Mouse (Mus musculus) layer of hippocampus, adult 8-10 months (tissue): ENCODE data around the gene Gas2. TPM values are rescaled to one million over a fixed set of nuclear protein-coding genes. Genes with fewer than 3 reads are reported as not detected.

Source experiments
- DNase-seq, 2 experiments: peaks; one replicate each; pipeline ENCODE4 v3.0.0; 2022; ENCODE audit warnings: low spot score in 2 of 2
- total RNA-seq, 4 experiments: library from RNA; stranded (reverse); gene quantifications; 2 replicates each; pipeline ENCODE4 v1.2.4; 2022

The Gas2 gene
- total RNA-seq, 4 experiments from 2014 or later, result 21.7 to 32.5 (median 25.7) TPM

GRCm38 (mm10) chr7:51964681-51965080, 102.9 kb downstream of the Gas2 start:
- DNase-seq, result peak; percentile 13 to 22

DNA sequence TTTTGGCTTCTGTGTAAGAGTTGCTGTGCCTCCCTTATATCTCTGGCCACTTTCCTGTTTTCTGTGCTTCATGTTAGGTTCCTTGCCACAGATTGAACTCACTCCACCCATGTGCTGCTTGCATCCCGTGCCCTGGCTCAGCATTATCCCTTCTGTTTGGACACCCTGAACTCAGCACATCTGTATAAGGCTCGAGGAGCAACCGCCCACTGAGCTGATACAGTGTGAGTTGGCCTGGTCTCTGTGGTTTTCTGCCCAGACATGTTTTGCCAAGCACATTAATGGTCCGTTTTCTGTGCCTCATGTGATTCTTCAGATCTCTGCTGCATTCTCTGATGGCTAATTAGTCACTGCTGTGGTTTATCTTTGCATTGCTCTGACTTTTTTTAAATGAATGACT, 105.8 kb downstream of the Gas2 start:
- DNase-seq, result no peak

GRCm38 (mm10) chr7:51969379-51969778, 107.6 kb downstream of the Gas2 start:
- no peak for DNase-seq

- DNase-seq, result peak; percentile 26 to 63
These were observed 110.5 kb downstream of the Gas2 start for GRCm38 (mm10) chr7:51972252-51972855.

GRCm38 (mm10) chr7:51973091-51973490, 111.3 kb downstream of the Gas2 start:
- no peak for DNase-seq

GRCm38 (mm10) chr7:51973526-51973925, 111.7 kb downstream of the Gas2 start:
- DNase-seq, result no peak

DNA sequence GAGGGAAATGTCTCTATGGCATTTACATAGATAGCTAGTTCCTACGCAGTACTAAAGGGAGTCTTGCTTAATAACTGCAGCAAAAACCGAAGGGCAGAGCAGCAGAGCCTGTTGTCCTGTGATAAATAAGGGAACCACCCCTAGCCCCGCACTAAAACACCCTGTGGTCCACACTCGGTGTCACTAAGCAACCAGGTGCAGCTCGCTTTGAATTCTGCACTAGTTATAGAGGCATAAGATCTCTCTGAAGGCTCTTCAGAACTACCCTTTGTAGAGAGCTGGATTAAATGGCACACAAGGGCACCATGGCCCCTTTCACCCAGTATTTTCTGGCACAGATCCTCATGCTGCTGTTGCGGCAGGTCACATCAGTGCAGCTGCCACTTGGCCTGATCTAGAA, 113.4 kb downstream of the Gas2 start:
- no peak for DNase-seq

DNA sequence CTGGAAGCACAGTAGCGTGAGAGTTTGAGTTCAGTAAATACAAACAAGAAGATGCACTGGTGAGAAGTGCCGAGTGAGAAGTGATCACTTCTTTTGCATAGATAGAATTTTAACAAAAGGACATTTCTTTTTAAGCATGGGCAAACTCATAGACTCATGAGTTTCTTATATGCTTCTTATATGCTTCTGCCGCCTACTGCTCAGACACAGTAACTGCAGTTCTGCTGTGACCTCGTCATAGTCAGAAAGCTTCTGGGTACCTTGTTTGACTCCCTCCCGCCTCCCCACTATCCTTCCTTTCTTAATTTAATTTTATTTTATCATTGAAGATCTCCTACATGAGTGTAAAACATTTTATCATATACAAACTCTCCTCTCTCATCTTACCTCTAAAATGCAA, 117.5 kb downstream of the Gas2 start:
- no peak for DNase-seq

- no peak for DNase-seq
These were observed 120.5 kb downstream of the Gas2 start for GRCm38 (mm10) chr7:51982303-51982702.

- peak in 1 of 2 experiments; percentile 30 for DNase-seq
These were observed 123.9 kb downstream of the Gas2 start for GRCm38 (mm10) chr7:51985763-51986162.

- no peak for DNase-seq
These were observed 125.1 kb downstream of the Gas2 start for GRCm38 (mm10) chr7:51986909-51987308.

DNA sequence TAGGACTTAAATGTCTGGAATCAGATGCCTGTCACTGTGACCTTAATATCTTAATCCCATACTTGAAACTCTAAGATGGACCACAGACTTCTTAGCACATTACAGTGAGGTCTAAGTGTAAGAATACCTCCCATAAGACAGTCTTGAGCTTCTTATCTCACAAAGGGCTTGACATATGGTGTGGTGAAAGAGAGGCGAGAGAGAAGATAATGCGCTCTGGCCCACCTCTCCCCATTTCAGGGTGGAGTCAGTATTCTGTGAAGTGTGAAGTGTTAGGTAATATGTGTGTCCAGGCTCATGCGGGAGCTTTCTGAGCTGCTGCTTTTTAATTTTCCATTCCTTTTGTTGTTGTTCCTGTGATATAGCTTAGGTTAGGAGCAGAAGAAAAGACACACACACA, 129.2 kb downstream of the Gas2 start:
- no peak for DNase-seq

DNA sequence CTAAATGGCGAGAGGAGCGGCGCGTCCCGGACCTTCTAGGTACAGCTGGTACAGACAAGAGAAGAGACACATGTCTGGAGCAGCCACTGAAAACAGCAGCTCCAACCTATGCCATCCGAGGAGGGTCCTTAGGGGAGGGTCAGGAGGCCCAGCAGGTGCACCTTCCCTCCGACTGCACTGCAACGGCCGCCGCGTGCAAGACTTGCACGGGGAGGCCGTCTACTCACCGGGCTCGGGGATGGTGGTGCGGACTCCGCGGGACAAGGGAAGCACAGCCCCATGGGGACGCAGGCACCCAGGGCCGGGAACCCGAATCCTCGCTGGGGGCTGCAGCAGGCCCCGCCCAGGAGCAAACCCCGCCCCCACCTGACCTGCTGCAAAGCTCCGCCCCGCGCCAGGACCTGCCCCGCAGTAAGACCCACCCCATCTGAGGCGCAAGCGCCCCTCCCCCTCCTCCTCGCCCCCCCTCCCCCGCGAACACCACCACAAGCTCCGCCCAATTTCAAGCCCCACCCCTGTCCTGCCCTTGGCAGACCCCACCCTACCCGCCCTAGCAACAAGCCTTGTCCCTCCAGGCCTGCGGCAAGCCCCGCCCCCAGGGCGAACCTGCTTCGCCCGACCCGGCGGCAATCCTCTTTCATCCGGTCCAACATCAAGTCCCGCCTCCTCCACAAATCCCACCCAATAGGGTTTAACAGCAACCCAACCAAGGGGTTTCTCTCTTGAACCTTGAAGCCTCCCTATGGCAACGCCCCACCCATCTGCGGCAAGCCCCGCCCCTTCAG, 143.9 kb downstream of the Gas2 start, which contains the start of gene Svip:
TSS of gene Svip (minus strand) at position 508 of the 785 bp plus-strand sequence.
- DNase-seq, result peak; percentile 94 to 98

DNA sequence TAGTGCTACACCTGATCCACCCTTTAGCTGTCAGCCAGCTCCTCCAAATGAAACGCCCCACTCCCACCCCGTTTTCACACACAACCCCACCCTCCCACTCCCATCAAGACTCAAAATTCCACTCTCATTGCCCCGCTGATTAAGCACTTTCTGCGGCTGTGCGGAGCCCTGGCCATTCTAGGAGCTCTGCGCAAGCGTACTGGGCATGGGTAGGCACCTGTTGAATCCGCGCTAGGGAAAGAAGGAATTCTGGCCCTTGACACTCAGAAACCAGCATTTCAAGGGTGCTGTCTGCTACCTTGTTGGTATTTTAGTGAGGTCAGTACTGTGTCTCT, 144.4 kb downstream of the Gas2 start:
- DNase-seq, result no peak

- no peak for DNase-seq
These were observed 145.3 kb downstream of the Gas2 start for GRCm38 (mm10) chr7:52007138-52007537.

- DNase-seq, result no peak
These were observed 151.6 kb downstream of the Gas2 start for GRCm38 (mm10) chr7:52013457-52013856.

DNA sequence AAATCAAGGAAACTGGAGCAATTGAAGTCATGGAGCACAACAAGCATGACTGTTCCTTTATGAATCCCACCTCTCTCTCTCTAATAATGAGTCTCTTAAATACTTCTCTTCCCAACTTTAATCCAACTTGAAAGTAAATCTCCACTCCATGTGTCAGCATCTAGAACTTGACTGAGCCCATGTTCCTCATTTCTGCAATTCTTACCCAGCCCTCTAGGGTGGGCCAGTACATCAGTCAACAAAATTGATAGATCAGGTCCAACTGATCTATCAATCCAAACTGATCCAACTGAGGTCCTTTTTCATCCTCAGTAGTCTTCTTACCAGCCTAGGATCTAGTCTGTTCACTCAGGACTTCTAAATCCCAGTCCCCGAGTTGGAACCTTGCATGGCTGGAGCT, 153.4 kb downstream of the Gas2 start:
- DNase-seq, result no peak

DNA sequence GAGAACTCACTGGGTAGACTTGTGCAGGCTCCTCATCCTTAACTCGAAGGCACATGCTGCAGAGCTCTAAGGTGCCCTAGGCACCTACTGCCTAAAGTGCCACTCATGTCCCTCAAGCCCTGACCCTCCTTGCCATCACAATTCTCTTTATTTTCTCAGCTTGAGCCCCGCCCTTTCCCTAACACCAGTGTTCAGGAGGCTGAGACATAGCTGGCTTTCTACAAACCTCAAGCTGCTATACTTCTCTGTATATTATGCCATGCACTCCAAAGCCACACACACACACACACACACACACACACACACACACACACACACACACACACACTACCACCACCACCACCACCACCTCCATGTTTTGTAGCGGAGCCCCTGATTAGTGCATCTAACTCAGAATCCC, 153.8 kb downstream of the Gas2 start, which contains the start of gene 1700015G11Rik:
TSS of gene 1700015G11Rik (minus strand) at position 101 of the 400 bp plus-strand sequence.
- no peak for DNase-seq

GRCm38 (mm10) chr7:52022039-52022438, 160.2 kb downstream of the Gas2 start:
- DNase-seq, result no peak

DNA sequence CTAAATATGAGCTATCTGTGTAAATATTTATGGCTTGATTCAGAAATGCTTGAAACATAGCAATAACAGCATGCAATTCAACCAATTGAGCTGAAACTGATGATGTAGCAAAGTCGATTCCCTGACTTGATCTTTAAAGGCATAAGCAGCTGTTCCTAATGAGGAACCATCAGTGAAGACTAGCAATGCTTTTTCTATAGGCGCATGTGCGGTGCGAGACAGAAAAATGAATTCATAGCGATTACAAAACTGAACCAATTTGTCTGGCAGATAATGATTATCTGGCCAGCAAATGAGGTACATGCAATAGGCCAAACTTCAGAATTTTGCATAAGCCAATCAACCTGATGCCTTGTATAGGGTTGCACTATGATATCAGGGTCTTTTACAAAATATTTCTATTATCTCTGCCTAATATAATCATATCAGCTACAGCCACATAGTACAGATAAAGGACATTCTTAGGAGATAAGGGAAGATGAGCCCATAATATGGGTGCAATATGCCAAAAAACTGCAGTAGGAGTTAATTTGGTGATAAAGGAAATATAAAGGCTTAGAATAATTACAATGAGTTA, 162.3 kb downstream of the Gas2 start:
- no peak for DNase-seq

GRCm38 (mm10) chr7:52037600-52038582, 176.1 kb downstream of the Gas2 start:
- peak in 1 of 2 experiments; percentile 33 for DNase-seq
